Mouse (Mus musculus) central nervous system, embryonic 14 days (tissue): ENCODE measurements around the gene Ubox5. TPM values are rescaled to one million over a fixed set of nuclear protein-coding genes. Genes with fewer than 3 reads are reported as not detected.

ENCODE experiments used
- polyA plus RNA-seq: library from polyadenylated mRNA; depleted of rRNA; stranded (reverse); fragments of >200 nt; gene quantifications from 2 replicates; pipeline ENCODE4 v1.2.3, GENCODE M21; 2012; rRNA removed

Gene Ubox5
- polyA plus RNA-seq: 9.8 and 9.9 TPM in 2 replicates

DNA sequence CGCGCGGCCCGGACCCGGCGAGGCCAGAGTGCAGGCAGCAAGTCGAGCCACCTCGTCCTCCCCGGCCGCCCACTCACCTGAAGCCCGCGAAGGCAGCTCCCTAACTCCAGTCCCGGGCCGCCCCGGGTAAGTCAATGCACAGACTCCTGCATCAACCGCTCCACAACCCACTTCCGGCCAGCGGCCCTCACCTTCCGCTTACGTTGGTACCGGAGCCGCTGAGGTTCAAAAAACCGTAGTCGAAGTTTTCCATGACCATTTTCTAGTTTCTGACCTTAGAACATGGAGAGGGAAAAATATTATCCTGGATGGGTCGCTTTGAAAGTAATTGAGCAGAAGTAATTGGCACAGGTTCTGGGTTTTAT, at the start of gene Ubox5, which contains the start of gene Fastkd5:
Ubox5 (minus strand) TSS at position 200 of the 365 bp plus-strand sequence.
Fastkd5 (minus strand) TSS at position 189 of the 365 bp plus-strand sequence.

DNA sequence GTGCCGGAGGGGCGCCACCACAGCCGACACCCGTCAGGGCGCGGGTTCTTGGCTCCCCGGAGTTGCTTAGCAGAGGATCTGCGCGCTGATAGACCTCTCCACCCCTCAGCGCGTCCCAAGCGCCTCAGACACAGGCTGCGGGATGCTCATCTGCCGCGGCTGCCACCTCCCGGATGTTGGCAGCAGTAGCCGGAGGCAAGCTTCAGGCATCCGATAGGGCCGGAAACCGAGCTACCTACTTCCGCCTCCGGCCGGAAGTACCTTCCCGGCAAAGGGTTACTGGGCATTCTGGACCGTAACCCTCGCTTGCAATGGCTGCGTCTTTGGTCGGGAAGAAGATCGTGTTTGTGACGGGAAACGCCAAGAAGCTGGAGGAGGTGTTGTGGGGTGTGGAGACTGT, 37.7 kb upstream of the Ubox5 start, which contains the start of gene Itpa:
Itpa (plus strand) TSS at position 52 of the 400 bp plus-strand sequence.

DNA sequence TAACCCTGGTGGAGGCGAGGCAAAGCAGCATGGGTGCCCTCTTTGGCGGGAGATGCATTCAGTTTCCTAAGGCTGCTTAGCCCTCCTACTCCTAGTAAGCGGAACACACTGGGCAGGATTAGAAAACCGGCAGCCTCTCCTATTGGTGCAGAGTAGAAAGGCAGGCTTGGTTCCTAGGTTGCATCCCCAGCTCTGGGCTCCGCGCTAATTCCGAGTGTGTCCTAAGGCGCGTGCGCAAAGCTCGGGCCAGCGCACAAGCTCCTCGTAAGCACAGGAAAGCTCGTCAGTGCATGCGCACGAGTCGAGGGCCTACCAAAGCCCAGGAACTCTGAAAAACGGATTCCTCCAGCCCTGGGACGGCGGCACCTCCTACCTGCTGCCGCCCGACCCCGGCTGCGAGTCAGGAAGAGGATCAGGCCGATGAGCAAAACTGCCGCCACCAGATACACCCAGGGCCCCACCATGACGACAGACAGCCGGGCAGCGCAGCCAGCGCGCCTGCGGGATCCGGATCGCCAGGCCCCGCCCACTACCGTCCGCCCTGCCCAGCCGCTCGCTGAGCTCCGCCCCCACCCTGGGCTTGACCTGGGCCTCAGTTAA, 34.4 kb upstream of the Ubox5 start, which contains the start of gene Ddrgk1:
Ddrgk1 (minus strand) TSS at position 558 of the 600 bp plus-strand sequence.

DNA sequence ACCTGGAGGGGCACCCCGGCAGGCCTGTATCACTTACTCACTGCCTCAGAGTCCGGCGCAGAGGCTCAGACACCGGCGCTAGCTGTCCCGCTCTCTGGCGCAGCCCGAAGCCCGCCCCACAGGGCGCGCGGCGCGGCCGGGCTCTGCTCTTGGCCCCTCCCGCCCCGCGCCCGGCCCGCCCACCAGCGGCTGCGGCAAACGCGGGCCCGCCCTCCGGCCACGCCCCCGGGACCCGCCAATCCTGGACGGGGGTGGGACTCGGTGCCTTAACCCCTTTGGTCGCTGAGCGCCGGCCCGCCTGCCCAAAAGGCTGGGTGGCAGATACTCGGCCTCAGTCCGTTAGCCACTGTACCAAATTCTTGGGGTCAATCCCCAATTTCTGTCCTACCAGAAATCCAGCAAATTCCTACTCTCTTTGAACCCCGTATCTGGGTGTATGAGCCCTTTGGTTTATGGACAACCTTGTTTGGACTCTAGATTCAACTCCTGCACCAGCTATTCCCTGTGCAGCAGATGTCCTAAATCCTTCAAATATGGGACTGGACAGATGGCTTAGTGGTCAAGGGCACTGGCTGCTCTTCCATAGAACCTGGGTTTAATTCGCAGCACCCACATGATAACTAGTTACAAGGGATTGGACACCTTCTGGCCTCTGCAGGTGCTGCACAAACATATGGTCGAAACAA, 13.0 kb upstream of the Ubox5 start, which contains the start of gene Lzts3:
Lzts3 (minus strand) TSS at position 120 of the 686 bp plus-strand sequence.

DNA sequence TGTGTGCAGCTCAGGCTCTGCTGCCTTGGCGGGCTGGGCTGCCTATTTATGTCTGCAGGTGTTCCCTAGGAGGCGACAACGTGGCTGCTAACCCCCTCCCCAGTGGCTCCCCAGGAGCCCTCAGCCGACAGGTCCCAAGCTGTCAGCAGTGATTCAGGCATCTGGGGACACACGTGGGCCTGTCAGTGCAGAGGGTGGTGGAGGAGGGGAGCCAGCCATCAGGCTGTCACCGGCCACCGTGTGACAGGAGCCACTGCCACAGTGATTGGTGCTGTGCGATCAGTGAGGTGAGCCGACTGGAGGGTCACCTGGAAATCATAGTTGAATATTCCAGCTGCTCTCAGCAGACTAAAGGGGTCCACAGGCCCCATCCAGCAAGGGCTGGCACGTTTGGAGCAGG, 47.3 kb downstream of the Ubox5 start, which contains the start of gene Avp:
Avp (minus strand) TSS at position 3 of the 400 bp plus-strand sequence.

DNA sequence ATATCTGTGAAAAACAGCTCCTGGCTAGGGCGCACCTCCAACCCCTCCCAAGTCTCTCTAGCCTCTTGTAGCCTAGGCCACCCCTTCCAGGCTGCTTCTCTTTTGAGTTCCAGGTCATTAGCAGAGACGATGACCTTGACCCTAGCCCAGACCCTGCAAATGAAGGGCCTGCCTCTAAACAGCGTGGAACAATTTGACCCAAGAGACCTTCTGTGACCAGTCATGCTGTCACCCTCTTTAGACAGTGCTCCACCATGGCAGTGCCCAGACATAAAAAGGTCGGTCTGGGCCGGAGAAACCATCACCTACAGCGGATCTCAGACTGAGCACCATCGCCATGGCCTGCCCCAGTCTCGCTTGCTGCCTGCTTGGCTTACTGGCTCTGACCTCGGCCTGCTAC, 54.0 kb downstream of the Ubox5 start, which contains the start of gene Oxt:
Oxt (plus strand) TSS at position 301 of the 400 bp plus-strand sequence.

DNA sequence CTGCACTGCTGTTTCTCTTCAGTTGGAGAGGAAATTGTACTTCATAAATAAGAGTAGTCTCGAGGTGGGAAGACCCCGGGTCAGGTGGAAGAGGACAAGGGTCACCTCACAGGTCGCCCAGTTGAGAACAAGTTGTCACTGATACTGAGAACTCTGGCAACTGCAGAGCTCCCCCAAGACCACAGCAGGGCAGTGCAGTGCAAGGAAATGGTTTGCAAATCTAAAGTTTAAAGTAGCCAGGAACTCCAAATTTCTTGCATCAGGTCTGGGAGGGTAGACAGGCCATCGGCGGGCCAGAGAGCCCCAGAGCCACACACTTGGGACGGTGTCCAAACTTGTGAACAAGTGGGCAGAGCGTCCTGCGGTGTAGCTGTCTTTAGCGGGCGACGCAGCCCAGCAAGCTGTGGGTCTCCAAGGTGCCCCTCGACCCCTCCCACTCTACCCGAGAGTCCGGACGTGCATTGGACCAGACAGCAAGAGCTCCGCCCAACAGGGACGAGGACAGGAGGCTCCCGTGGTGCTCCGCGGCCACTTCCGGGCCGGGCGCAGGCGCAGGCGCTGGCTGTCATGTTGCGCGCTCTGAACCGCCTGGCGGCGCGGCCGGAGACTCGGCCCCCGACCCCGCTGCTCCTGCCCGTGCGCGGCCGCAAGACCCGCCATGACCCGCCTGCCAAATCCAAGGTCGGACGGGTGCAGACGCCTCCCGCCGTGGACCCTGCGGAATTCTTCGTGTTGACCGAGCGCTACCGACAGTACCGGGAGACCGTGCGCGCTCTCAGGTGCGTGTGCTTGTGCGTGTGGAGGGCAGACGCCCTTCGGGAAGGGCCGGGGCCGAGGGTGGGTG, 66.4 kb downstream of the Ubox5 start, which contains the start of gene Mrps26:
Mrps26 (plus strand) TSS at position 531 of the 844 bp plus-strand sequence.

Other genes with a start within 250 kb of the Ubox5 start
- gene Cpxm1, start 232.5 kb downstream of the Ubox5 start, polyA plus RNA-seq: 22.4 and 46.7 TPM in 2 replicates
- gene Gm28372, start 224.8 kb downstream of the Ubox5 start, polyA plus RNA-seq: not detected in 2 replicates
- not detected in 2 replicates for gene 1700020A23Rik, start 224.8 kb downstream of the Ubox5 start, polyA plus RNA-seq
- gene Tmem239, start 223.6 kb downstream of the Ubox5 start, polyA plus RNA-seq: not detected in 2 replicates
- 160 and 172 TPM in 2 replicates for gene Vps16, start 205.7 kb downstream of the Ubox5 start, polyA plus RNA-seq
- 35.8 and 39.7 TPM in 2 replicates for gene Pced1a, start 205.3 kb downstream of the Ubox5 start, polyA plus RNA-seq
- 120 and 125 TPM in 2 replicates for gene Ptpra, start 179.8 kb downstream of the Ubox5 start, polyA plus RNA-seq
- 74.1 and 74.6 TPM in 2 replicates for gene Mrps26, start 66.3 kb downstream of the Ubox5 start, polyA plus RNA-seq
- 0.45 TPM in 1 of 2 replicates, not detected in the other for gene Oxt, start 53.9 kb downstream of the Ubox5 start, polyA plus RNA-seq
- gene Avp, start 47.5 kb downstream of the Ubox5 start, polyA plus RNA-seq: 1.7 and 2.7 TPM in 2 replicates
- gene Fastkd5, start within 50 bp of the Ubox5 start, polyA plus RNA-seq: 5.3 and 6.4 TPM in 2 replicates
- gene Lzts3, start 12.8 kb upstream of the Ubox5 start, polyA plus RNA-seq: 27.5 and 29.7 TPM in 2 replicates
- 59.0 and 60.2 TPM in 2 replicates for gene Ddrgk1, start 34.6 kb upstream of the Ubox5 start, polyA plus RNA-seq
- 94.1 and 106 TPM in 2 replicates for gene Itpa, start 37.6 kb upstream of the Ubox5 start, polyA plus RNA-seq
- gene Slc4a11, start 67.5 kb upstream of the Ubox5 start, polyA plus RNA-seq: 2.5 and 2.6 TPM in 2 replicates